In the genomic region with DNA sequence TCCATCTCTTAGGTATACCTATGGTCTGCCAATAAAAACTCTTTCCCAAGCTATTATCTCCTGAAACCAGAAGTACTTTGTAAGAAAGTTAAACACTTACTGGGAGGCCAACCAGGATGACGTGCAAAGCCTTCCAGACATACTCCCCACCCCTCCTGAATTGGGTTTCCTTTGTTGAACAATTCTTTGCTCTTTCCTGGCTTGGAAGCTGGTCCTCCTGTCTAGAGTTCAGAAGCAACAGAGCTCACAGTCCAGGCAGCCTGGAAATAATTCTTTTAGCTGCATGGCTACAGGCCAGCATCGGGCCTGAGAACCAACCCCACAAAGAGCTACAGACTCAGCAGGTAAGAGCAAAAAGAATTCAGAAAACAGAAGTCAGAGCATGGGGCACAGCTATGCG, we compare ENCODE assay signal across 23 mouse cellular contexts. TPM values are rescaled to one million over a fixed set of nuclear protein-coding genes. Genes with fewer than 3 reads are reported as not detected.
DNase-seq lines count a peak whose midpoint lies in the region; ATAC-seq lines count a peak whose summit lies in the region.
"Had no signal": no experiment of that assay in that cellular context is flagged by ENCODE, and none has a peak within 500 bp of the region (broad histone marks: within the 10 kb centered on the region; RNA-seq: fewer than 3 reads in every experiment).

No protein-coding gene starts in this region.

- no peak overlapping the region for H3K27ac ChIP-seq in heart, embryonic 10.5 days
- H3K27ac ChIP-seq in heart, embryonic 13.5 days (replicated peaks): peak overlapping the region; percentile 53
- H3K27ac ChIP-seq: embryonic facial prominence, embryonic 12.5 days; hindbrain, embryonic 15.5 days; neural tube, embryonic 12.5 days; stomach, embryonic 15.5 days had no signal

- peak; percentile 6 to 19 for DNase-seq in heart, adult 9 months (ENCODE audit: low spot score in 2 of 2)
- no peak for DNase-seq in heart, embryonic 10.5 days (ENCODE audit: low spot score)
- DNase-seq in kidney, adult 8-10 months: peak; percentile 64 to 67
- DNase-seq in lung, postnatal 14 days: peak; percentile 19
- no peak for DNase-seq in frontal cortex, postnatal 36 days (ENCODE audit: low spot score in 2 of 2)
- DNase-seq in left cerebral cortex, adult 8-10 months (ENCODE audit: low spot score in 2 of 2): no peak
- DNase-seq: cerebellum, adult 11-12 months; cerebellum, postnatal 36 days; layer of hippocampus, adult 9-11 months; thymus, postnatal 36 days had no signal

- H3K4me2 ChIP-seq in heart, embryonic 13.5 days: no peak overlapping the region
- H3K4me2 ChIP-seq: embryonic facial prominence, embryonic 12.5 days; hindbrain, embryonic 15.5 days; neural tube, embryonic 12.5 days; stomach, embryonic 15.5 days had no signal

- H3K9me3 ChIP-seq in heart, embryonic 10.5 days: no peaks in the 10 kb centered on the region
- no peaks in the 10 kb centered on the region for H3K9me3 ChIP-seq in heart, embryonic 13.5 days
- H3K9me3 ChIP-seq: embryonic facial prominence, embryonic 12.5 days; hindbrain, embryonic 15.5 days; neural tube, embryonic 12.5 days; stomach, embryonic 15.5 days had no signal

- H3K4me3 ChIP-seq in heart, embryonic 10.5 days: no peak overlapping the region
- H3K4me3 ChIP-seq in heart, embryonic 13.5 days: no peak overlapping the region
- H3K4me3 ChIP-seq: embryonic facial prominence, embryonic 12.5 days; hindbrain, embryonic 15.5 days; neural tube, embryonic 12.5 days; stomach, embryonic 15.5 days had no signal

- no peak overlapping the region for H3K9ac ChIP-seq in heart, embryonic 13.5 days
- H3K9ac ChIP-seq: embryonic facial prominence, embryonic 12.5 days; hindbrain, embryonic 15.5 days; neural tube, embryonic 12.5 days; stomach, embryonic 15.5 days had no signal

- 68% methylated on average over 3 of the region's 3 CpGs for WGBS in heart, embryonic 10.5 days
- WGBS in heart, embryonic 13.5 days: 63% methylated on average over 3 of the region's 3 CpGs

- no peaks in the 10 kb centered on the region for H3K27me3 ChIP-seq in heart, embryonic 10.5 days (ENCODE audit: insufficient read depth, poor library complexity, severe bottlenecking)
- H3K27me3 ChIP-seq in heart, embryonic 13.5 days (replicated peaks): no peaks in the 10 kb centered on the region
- H3K27me3 ChIP-seq: embryonic facial prominence, embryonic 12.5 days; hindbrain, embryonic 15.5 days; neural tube, embryonic 12.5 days; stomach, embryonic 15.5 days had no signal

- ATAC-seq in heart, embryonic 13.5 days (ENCODE audit: extremely low read depth, insufficient number of reproducible peaks, low FRiP score, low TSS enrichment): no peak
- ATAC-seq: intestine, postnatal 0 days had no signal

- H3K36me3 ChIP-seq in heart, embryonic 10.5 days: no peaks in the 10 kb centered on the region
- H3K36me3 ChIP-seq in heart, embryonic 13.5 days: no peaks in the 10 kb centered on the region
- H3K36me3 ChIP-seq: embryonic facial prominence, embryonic 12.5 days; hindbrain, embryonic 15.5 days; neural tube, embryonic 12.5 days; stomach, embryonic 15.5 days had no signal

- H3K4me1 ChIP-seq in heart, embryonic 10.5 days: peaks cover 7% of the 10 kb centered on the region
- peaks cover 17% of the 10 kb centered on the region for H3K4me1 ChIP-seq in heart, embryonic 13.5 days
- H3K4me1 ChIP-seq: embryonic facial prominence, embryonic 12.5 days; hindbrain, embryonic 15.5 days; neural tube, embryonic 12.5 days; stomach, embryonic 15.5 days had no signal

RNA-seq across cellular contexts. Expression of a gene that starts 37.7 kb away (rescaled TPM):
- 2.0 and 3.6 TPM in 2 replicates for polyA plus RNA-seq in heart, embryonic 10.5 days (2016; fragmentation: Nextera tagmentation; extraction: Ambion mirVana)
- 1.1 and 1.7 TPM in 2 replicates for polyA plus RNA-seq in heart, embryonic 13.5 days (2015; fragmentation: Nextera tagmentation; extraction: Ambion mirVana)
- total RNA-seq in left cerebral cortex, adult 8-10 months (2022): not detected
- total RNA-seq: adrenal gland, adult 18-20 months; left cerebral cortex, postnatal 10 days; megakaryocyte-erythroid progenitor cell, adult 5-6 weeks had no signal
- polyA plus RNA-seq: brain, embryonic 14.5 days; C2C12; frontal cortex, adult 2 months; small intestine, adult 2 months had no signal

RNA-seq across cellular contexts. Expression of a gene that starts 40.1 kb away (rescaled TPM):
- polyA plus RNA-seq in heart, embryonic 10.5 days (2016; fragmentation: Nextera tagmentation; extraction: Ambion mirVana): 8.1 and 9.0 TPM in 2 replicates
- 4.8 and 5.6 TPM in 2 replicates for polyA plus RNA-seq in heart, embryonic 13.5 days (2015; fragmentation: Nextera tagmentation; extraction: Ambion mirVana)
- total RNA-seq in left cerebral cortex, adult 8-10 months (2022): 1 to 10 TPM; 2.2 to 3.3 (median 3.0) TPM

Comparison
In these comparisons a context has a peak if more than half of its experiments do, and no peak if none do; other contexts are left out.
1. DNase-seq: peak in heart, adult 9 months (2 of 2), kidney, adult 8-10 months (2 of 2) and lung, postnatal 14 days (single experiment); none in heart, embryonic 10.5 days (single experiment), frontal cortex, postnatal 36 days (0 of 2) and left cerebral cortex, adult 8-10 months (0 of 2).